Mouse (Mus musculus): ENCODE results near the gene Arpc1b. TPM values are rescaled to one million over a fixed set of nuclear protein-coding genes. Genes with fewer than 3 reads are reported as not detected.
"Not testable (repeated sequence)": the region's sequence is repeated elsewhere in the genome, so short reads cannot be mapped to it uniquely, and the experiment has no call there.

The Arpc1b gene
- polyA plus RNA-seq, 1 experiment from 2014 or later: 701 TPM

DNA sequence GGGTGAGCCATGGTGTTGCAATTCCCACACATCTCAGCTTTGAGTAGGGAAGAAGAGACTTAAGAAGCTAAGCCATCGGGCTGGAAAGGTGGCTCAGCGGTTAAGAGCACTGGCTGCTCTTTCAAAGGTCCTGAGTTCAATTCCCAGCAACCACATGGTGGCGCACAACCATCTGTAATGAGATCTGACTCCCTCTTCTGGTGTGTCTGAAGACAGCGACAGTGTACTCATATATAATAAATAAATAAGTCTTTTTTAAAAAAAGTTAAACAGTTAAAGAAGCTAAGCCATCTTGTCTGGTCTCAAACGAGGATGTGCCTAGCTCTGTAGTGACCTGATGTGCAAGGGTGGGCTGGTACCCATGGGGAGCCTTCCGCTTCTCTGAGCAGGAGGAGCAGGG lies 19.3 kb downstream of the Arpc1b start:
- H3K9ac ChIP-seq (ENCODE audit: low read depth, low read length); H3K4me2 ChIP-seq (ENCODE audit: low read depth, low read length); H3K27me3 ChIP-seq (replicated peaks; ENCODE audit: control insufficient read depth, insufficient read depth, low read length); H3K27ac ChIP-seq (ENCODE audit: low read length); H3K4me3 ChIP-seq (ENCODE audit: low read length); ATAC-seq; H3K9me3 ChIP-seq (ENCODE audit: control insufficient read depth, low read length): not testable (repeated sequence)
- Histone ChIP-seq H3K4me1 (ENCODE audit: control insufficient read depth, insufficient read depth, low read length) (peaks cover 11% of the 10 kb centered on the region), H3K36me3 (ENCODE audit: control insufficient read depth, insufficient read depth, low read length) (peaks cover 30% of the 10 kb centered on the region)
- 91% methylated on average over 6 of the region's 6 CpGs for WGBS

DNA sequence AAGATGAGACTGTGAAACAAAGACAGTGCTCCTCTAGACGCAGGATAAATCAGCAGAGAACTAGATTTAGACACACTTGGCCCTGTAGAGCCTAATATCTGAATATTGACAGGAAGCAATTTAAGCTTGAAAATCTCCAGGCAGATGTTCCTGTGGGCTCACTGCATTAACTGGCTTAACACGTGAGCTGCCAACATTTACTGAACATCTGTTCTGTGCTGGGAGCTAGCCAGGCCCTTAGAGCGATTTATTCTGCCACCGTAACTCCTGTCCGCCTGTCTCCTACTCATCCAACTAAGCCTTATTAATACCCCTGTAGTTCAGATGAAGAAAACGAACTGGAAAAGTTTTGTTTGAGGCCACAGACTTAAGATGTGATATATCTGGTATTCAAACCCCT lies 24.8 kb downstream of the Arpc1b start:
- Histone ChIP-seq H3K9me3 (ENCODE audit: control insufficient read depth, low read length) (no peaks in the 10 kb centered on the region), H3K36me3 (ENCODE audit: control insufficient read depth, insufficient read depth, low read length) (peaks cover 26% of the 10 kb centered on the region), H3K9ac (ENCODE audit: low read depth, low read length) (peak overlapping the region; percentile 85), H3K4me2 (ENCODE audit: low read depth, low read length) (peak overlapping the region; percentile 82), H3K4me1 (ENCODE audit: control insufficient read depth, insufficient read depth, low read length) (peaks cover 20% of the 10 kb centered on the region), H3K4me3 (ENCODE audit: low read length) (peak overlapping the region; percentile 92), H3K27ac (ENCODE audit: low read length) (no peak overlapping the region), H3K27me3 (replicated peaks; ENCODE audit: control insufficient read depth, insufficient read depth, low read length) (no peaks in the 10 kb centered on the region)
- 5% methylated on average over 6 of the region's 6 CpGs for WGBS
- ATAC-seq: no peak

DNA sequence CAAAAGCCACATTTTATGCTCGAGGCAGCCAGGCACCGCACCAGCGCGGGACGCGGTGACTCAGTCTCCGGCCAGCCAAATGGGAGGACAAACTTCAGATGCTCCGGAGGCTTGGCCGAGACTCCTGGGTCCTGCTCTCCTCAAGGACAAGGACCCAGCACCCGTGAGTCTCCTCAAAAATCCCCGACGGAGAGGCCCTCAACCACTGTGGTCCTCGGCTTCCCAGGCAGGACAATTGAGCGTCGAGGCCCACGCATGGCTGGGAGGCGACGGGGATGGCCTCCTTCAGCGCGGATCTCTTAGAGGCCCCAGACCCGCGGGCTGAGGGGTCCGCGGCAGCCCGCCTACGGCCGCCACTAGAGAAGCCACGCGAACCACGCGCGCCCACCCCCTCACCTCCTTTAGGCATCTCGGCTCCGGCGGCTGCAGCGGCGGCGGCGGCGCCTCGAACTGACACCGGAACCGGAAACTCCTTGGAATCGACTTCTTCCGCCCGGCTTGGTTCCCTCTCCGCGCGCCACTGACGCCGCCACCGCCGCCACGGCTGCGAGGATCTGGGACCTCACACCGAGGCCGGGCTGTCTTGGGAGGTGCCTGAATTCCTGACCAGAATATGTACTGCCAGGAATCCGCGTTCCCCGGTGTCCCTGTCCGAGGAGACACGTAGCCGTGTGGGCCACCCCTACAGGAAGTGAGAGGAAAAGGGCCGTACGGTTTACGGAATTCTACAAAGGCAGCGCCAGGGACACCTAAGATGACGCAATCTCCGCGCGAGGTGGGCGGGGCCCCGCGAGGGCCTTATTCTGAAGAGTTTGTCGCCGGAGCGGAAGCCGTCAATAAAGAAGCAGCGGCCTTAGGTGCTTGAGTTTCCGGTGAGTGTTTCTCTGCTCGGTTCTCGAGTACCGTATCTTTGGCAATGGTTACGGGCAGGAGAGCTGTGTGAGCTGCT lies 25.8 kb downstream of the Arpc1b start, which contains the start of the genes Pdap1 and Bud31:
TSS of gene Pdap1 (minus strand) at position 668 of the 949 bp plus-strand sequence.
TSS of gene Bud31 (plus strand) at position 792 of the 949 bp plus-strand sequence.
- peak; percentile 95 for ATAC-seq
- peaks cover 22% of the 10 kb centered on the region for H3K36me3 ChIP-seq (ENCODE audit: control insufficient read depth, insufficient read depth, low read length)

DNA sequence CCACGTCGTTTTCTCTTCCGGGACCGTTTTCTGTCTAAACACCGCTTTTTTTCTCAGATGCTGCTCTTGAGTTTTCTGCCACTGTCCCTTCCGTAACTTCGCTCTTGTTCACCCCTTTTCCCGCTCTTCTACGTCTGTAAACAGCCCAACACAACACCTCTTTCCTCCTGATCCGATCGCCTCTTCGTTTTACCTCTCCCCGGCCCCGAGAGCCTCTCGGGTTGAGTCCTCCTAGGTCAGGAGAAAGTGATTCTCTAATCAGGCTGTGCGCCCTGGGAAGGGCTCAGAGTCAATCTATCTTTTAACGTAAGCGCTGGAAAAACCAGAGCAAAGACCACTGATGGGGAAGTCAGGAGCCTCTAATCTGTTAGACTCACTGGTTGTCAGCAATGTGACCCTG lies 26.6 kb downstream of the Arpc1b start:
- ATAC-seq: peak; percentile 38
- Histone ChIP-seq H3K36me3 (ENCODE audit: control insufficient read depth, insufficient read depth, low read length) (peaks cover 26% of the 10 kb centered on the region), H3K4me2 (ENCODE audit: low read depth, low read length) (peak overlapping the region; percentile 59), H3K4me1 (ENCODE audit: control insufficient read depth, insufficient read depth, low read length) (peaks cover 20% of the 10 kb centered on the region), H3K9me3 (ENCODE audit: control insufficient read depth, low read length) (no peaks in the 10 kb centered on the region), H3K4me3 (ENCODE audit: low read length) (peak overlapping the region; percentile 92), H3K27me3 (replicated peaks; ENCODE audit: control insufficient read depth, insufficient read depth, low read length) (no peaks in the 10 kb centered on the region), H3K27ac (ENCODE audit: low read length) (peak overlapping the region; percentile 81), H3K9ac (ENCODE audit: low read depth, low read length) (peak overlapping the region; percentile 85)
- under 1% methylated on average over 18 of the region's 18 CpGs for WGBS

More for the DNA sequence above, 25.8 kb downstream of the Arpc1b start, which contains the start of the genes Pdap1 and Bud31:
- peak within 1 kb of the TSS; percentile 85 for H3K9ac ChIP-seq (ENCODE audit: low read depth, low read length)
- peak within 1 kb of the TSS; percentile 81 for H3K27ac ChIP-seq (ENCODE audit: low read length)
- no peaks in the 10 kb centered on the region for H3K9me3 ChIP-seq (ENCODE audit: control insufficient read depth, low read length)
- peak within 1 kb of the TSS; percentile 92 for H3K4me3 ChIP-seq (ENCODE audit: low read length)
- under 1% methylated on average over 84 of the region's 84 CpGs for WGBS
- H3K4me1 ChIP-seq (ENCODE audit: control insufficient read depth, insufficient read depth, low read length): peaks cover 20% of the 10 kb centered on the region
- H3K27me3 ChIP-seq (replicated peaks; ENCODE audit: control insufficient read depth, insufficient read depth, low read length): no peaks in the 10 kb centered on the region
- peak within 1 kb of the TSS; percentile 82 for H3K4me2 ChIP-seq (ENCODE audit: low read depth, low read length)

DNA sequence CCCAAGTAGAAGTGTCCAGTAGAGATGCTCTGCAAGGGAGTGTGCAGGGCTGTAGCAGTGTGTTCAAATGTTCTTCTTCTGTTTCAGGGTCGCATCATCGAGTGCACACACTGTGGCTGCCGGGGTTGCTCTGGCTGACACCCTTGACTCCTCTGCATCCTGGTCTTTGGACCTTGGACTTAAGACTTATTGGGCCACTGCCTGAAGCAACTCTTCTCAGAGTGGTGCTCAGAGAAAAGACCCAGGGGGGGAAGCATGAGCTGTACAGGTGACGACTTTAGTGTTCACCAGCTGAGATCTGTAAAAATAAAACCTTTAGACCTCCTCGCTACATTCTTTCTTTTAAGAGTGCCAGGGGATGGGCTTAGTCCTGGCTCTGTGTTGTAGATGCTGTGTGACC lies 33.7 kb downstream of the Arpc1b start:
- 85% methylated on average over 5 of the region's 5 CpGs for WGBS

DNA sequence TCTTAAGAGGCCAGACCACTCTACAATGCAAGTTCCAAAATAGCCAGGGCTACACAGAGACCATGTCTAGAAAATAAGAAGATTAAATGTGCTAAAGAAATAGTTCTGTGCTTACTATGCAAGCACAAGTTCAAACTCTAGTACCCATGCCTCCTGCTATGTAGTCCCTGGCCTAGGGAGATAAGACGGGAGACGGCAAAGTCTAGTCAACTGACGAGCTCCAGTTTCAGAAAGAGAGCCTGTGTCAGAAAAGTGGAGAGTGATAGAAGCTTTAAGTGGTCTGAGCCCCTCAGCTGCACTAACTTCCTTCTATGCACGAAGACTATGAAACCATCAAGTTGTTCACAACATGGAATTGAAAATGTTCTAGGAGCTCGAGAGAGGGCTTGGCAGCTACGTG lies 35.3 kb downstream of the Arpc1b start:
- Histone ChIP-seq H3K27me3 (replicated peaks; ENCODE audit: control insufficient read depth, insufficient read depth, low read length) (no peaks in the 10 kb centered on the region), H3K27ac (ENCODE audit: low read length) (no peak overlapping the region), H3K4me2 (ENCODE audit: low read depth, low read length) (no peak overlapping the region), H3K4me3 (ENCODE audit: low read length) (no peak overlapping the region), H3K9ac (ENCODE audit: low read depth, low read length) (no peak overlapping the region), H3K9me3 (ENCODE audit: control insufficient read depth, low read length) (no peaks in the 10 kb centered on the region), H3K36me3 (ENCODE audit: control insufficient read depth, insufficient read depth, low read length) (peaks cover 38% of the 10 kb centered on the region), H3K4me1 (ENCODE audit: control insufficient read depth, insufficient read depth, low read length) (no peaks in the 10 kb centered on the region)
- WGBS: 87% methylated on average over 6 of the region's 6 CpGs
- no peak for ATAC-seq

More for the DNA sequence above, 33.7 kb downstream of the Arpc1b start:
- Histone ChIP-seq H3K4me1 (ENCODE audit: control insufficient read depth, insufficient read depth, low read length) (no peaks in the 10 kb centered on the region), H3K27me3 (replicated peaks; ENCODE audit: control insufficient read depth, insufficient read depth, low read length) (no peaks in the 10 kb centered on the region), H3K9ac (ENCODE audit: low read depth, low read length) (no peak overlapping the region), H3K27ac (ENCODE audit: low read length) (no peak overlapping the region), H3K4me2 (ENCODE audit: low read depth, low read length) (no peak overlapping the region), H3K9me3 (ENCODE audit: control insufficient read depth, low read length) (no peaks in the 10 kb centered on the region), H3K36me3 (ENCODE audit: control insufficient read depth, insufficient read depth, low read length) (peaks cover 41% of the 10 kb centered on the region), H3K4me3 (ENCODE audit: low read length) (no peak overlapping the region)
- peak; percentile 40; the same call in 1 of the 2 replicates for ATAC-seq

DNA sequence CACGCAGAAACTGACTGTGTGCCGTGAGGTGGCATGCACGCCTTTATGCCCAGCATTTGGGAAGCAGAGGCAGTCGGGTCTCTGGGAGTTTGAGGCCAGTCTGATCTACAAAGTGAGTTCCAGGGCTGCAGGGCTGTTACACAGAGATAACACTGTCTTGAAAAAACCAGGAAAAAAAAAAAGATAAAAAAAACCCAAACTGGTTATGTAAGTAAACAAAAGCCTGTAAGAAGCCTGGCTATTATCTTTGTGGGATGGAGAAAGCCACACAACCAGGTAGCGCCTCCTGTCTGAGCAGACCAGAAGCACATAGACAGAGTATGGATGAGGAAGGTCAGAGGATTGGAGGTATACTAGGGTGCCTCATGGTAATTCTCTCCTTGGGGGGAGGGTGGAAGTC lies 38.7 kb downstream of the Arpc1b start:
- H3K4me3 ChIP-seq (ENCODE audit: low read length): no peak overlapping the region
- no peaks in the 10 kb centered on the region for H3K4me1 ChIP-seq (ENCODE audit: control insufficient read depth, insufficient read depth, low read length)
- WGBS: 90% methylated on average over 5 of the region's 5 CpGs
- no peak overlapping the region for H3K27ac ChIP-seq (ENCODE audit: low read length)
- no peaks in the 10 kb centered on the region for H3K9me3 ChIP-seq (ENCODE audit: control insufficient read depth, low read length)
- no peak for ATAC-seq
- no peaks in the 10 kb centered on the region for H3K27me3 ChIP-seq (replicated peaks; ENCODE audit: control insufficient read depth, insufficient read depth, low read length)
- no peak overlapping the region for H3K9ac ChIP-seq (ENCODE audit: low read depth, low read length)
- no peak overlapping the region for H3K4me2 ChIP-seq (ENCODE audit: low read depth, low read length)
- H3K36me3 ChIP-seq (ENCODE audit: control insufficient read depth, insufficient read depth, low read length): peaks cover 31% of the 10 kb centered on the region

DNA sequence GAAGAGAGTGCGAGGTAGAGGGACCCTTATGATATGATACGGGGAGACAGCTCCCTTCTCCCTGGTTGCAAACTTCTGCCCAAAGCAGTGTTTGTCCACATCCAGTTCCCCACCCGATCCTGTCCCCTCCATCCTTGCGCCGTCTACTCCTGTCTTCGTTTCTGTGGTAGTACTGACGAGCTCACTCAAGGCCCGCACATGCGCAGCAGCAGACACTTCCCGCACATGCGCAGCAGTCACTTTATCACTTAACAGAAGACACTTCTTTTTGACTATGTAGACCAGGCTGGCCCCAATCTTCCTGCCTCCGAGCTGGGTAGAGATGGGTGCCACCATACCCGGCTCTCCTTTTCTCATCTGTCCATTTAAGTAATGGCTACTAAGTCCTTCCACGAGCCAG lies 47.3 kb downstream of the Arpc1b start:
- Histone ChIP-seq H3K4me1 (ENCODE audit: control insufficient read depth, insufficient read depth, low read length) (peaks cover 6% of the 10 kb centered on the region), H3K36me3 (ENCODE audit: control insufficient read depth, insufficient read depth, low read length) (peaks cover 8% of the 10 kb centered on the region; the same call in 1 of the 2 replicates), H3K27me3 (replicated peaks; ENCODE audit: control insufficient read depth, insufficient read depth, low read length) (no peaks in the 10 kb centered on the region), H3K9me3 (ENCODE audit: control insufficient read depth, low read length) (no peaks in the 10 kb centered on the region), H3K4me2 (ENCODE audit: low read depth, low read length) (no peak overlapping the region), H3K9ac (ENCODE audit: low read depth, low read length) (no peak overlapping the region), H3K27ac (ENCODE audit: low read length) (no peak overlapping the region), H3K4me3 (ENCODE audit: low read length) (no peak overlapping the region)
- WGBS: 92% methylated on average over 14 of the region's 14 CpGs
- no peak for ATAC-seq

DNA sequence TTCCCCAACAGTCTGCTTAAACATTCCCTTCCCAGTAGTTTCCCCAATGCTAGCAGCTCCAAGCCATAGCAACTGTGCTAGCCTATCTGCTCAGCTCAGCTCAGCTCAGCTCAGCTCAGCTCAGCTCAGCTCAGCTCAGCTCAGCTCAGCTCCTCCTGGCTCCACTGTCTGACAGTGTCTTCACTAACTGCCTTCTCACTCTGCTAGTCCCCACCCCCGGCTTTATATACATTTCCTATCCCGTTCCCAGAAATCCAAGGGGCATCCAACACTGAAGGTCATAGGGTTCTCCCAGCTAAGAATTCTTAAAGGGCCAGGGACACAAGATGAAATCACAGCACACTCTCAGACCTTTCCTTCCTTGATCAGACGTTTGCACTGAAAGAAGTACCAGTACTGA lies 50.7 kb downstream of the Arpc1b start:
- Histone ChIP-seq H3K27ac (ENCODE audit: low read length) (no peak overlapping the region), H3K9me3 (ENCODE audit: control insufficient read depth, low read length) (no peaks in the 10 kb centered on the region), H3K4me1 (ENCODE audit: control insufficient read depth, insufficient read depth, low read length) (peaks cover 15% of the 10 kb centered on the region), H3K4me3 (ENCODE audit: low read length) (no peak overlapping the region), H3K9ac (ENCODE audit: low read depth, low read length) (0 out of 2 replicates have a peak overlapping the region, but pooled peaks have one; percentile 6), H3K27me3 (replicated peaks; ENCODE audit: control insufficient read depth, insufficient read depth, low read length) (no peaks in the 10 kb centered on the region), H3K4me2 (ENCODE audit: low read depth, low read length) (no peak overlapping the region), H3K36me3 (ENCODE audit: control insufficient read depth, insufficient read depth, low read length) (0 out of 2 replicates have a peak, but pooled peaks cover 1% of the 10 kb centered on the region)
- ATAC-seq: no peak
- 47% methylated on average over 3 of the region's 3 CpGs for WGBS

All from intestine, embryonic 16.5 days (tissue).